Mouse (Mus musculus) cerebellum, adult 2 months (tissue): ENCODE results near the gene 4833427G06Rik.

Source experiments
- CTCF ChIP-seq: fragments of 200-500 bp; IDR thresholded peaks from 2 replicates; pipeline ENCODE4 v1.5.1; 2011; ENCODE audit warnings: low read depth, mild to moderate bottlenecking, control low read depth, low read length, moderate library complexity, borderline replicate concordance; ENCODE audit not compliant: insufficient read depth
- POLR2A ChIP-seq: fragments of 200-500 bp; IDR thresholded peaks from 2 replicates; pipeline ENCODE4 v1.6.1; 2011; ENCODE audit warnings: low read length, control low read depth, borderline replicate concordance; ENCODE audit not compliant: insufficient read depth

DNA sequence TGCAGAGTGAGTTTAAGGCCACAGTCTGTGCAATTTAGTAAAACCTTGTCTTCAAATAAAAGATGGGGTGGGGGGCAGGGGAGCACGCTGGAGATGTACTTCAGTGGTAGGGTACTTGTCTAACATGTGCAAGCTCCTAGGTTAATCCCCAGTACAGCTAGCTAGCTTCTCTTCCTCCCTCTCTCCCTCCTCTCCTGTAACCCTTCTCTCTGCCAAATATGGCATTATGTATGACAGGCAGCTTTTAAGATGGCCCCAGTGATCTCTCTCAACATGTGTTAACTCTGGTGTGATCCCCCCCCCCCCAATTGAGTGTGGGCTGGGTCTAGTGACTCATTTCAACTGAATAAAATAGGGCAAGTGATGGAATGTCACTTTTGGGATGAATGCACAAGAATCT lies 41.6 kb upstream of the 4833427G06Rik start:
- TF ChIP-seq CTCF = no peak
- no peak for TF ChIP-seq POLR2A
